Mouse (Mus musculus) ES-E14 (cell line): ENCODE measurements around the gene Aplp2. TPM values are rescaled to one million over a fixed set of nuclear protein-coding genes. Genes with fewer than 3 reads are reported as not detected.

Experiments
- DNase-seq: peaks from one replicate; pipeline ENCODE4 v3.0.0-alpha.2; 2013; ENCODE audit warnings: low read depth, low spot score
- H3K27ac ChIP-seq: 2 replicates; pipeline ENCODE4 v1.5.1; 2012; ENCODE audit warnings: low read depth, mild to moderate bottlenecking, low read length, moderate library complexity, mixed read lengths; ENCODE audit not compliant: poor library complexity, insufficient read depth, severe bottlenecking
- H3K36me3 ChIP-seq: 2 replicates; pipeline ENCODE4 v1.6.1; 2012; ENCODE audit warnings: mild to moderate bottlenecking, low read length, moderate library complexity, mixed read lengths; ENCODE audit not compliant: control insufficient read depth, poor library complexity, insufficient read depth, severe bottlenecking
- H3K4me1 ChIP-seq, 2 experiments: fragments of 150-350 bp in 1 of 2; sonication (generic) in 1 of 2; 2 replicates each; pipeline ENCODE4 v1.6.1; 2012; ENCODE audit warnings: low read length in 2 of 2, mild to moderate bottlenecking in 1 of 2, mixed read lengths in 1 of 2; ENCODE audit not compliant: control insufficient read depth in 2 of 2, insufficient read depth in 2 of 2, poor library complexity in 1 of 2
- H3K4me3 ChIP-seq, 2 experiments: fragments of 150-350 bp in 1 of 2; sonication (generic) in 1 of 2; 2 replicates each; pipeline ENCODE4 v1.5.1; 2012; ENCODE audit warnings: low read length in 2 of 2, low read depth in 1 of 2, mild to moderate bottlenecking in 1 of 2, mixed read lengths in 1 of 2; ENCODE audit not compliant: insufficient read depth in 1 of 2, poor library complexity in 1 of 2, severe bottlenecking in 1 of 2
- H3K9ac ChIP-seq: 2 replicates; pipeline ENCODE4 v1.6.1; 2012; ENCODE audit warnings: low read depth, mild to moderate bottlenecking, low read length, mixed read lengths; ENCODE audit not compliant: poor library complexity, insufficient read depth, severe bottlenecking
- H3K9me3 ChIP-seq: fragments of 150-350 bp; sonication (generic); 2 replicates; pipeline ENCODE4 v1.6.1; 2012; ENCODE audit warnings: low read depth, mild to moderate bottlenecking, low read length; ENCODE audit not compliant: control insufficient read depth, insufficient read depth
- CHD2 ChIP-seq: IDR thresholded peaks from 2 replicates; pipeline ENCODE4 v1.6.1; 2014; ENCODE audit warnings: mild to moderate bottlenecking, low read depth, low read length, inconsistent platforms
- HCFC1 ChIP-seq: IDR thresholded peaks from 2 replicates; pipeline ENCODE4 v1.6.1; 2012; ENCODE audit warnings: low read length, inconsistent platforms, borderline replicate concordance; ENCODE audit not compliant: insufficient read depth
- MAFK ChIP-seq: IDR thresholded peaks from 2 replicates; pipeline ENCODE4 v1.6.1; 2014; ENCODE audit warnings: mild to moderate bottlenecking, low read depth, low read length, inconsistent platforms; ENCODE audit not compliant: insufficient read depth
- ZC3H11A ChIP-seq: IDR thresholded peaks from 2 replicates; pipeline ENCODE4 v1.6.1; 2012; ENCODE audit warnings: low read depth, mild to moderate bottlenecking, inconsistent platforms, low read length, borderline replicate concordance
- ZNF384 ChIP-seq: IDR thresholded peaks from 2 replicates; pipeline ENCODE4 v1.6.1; 2012; ENCODE audit warnings: low read depth, low read length, inconsistent platforms
- in situ Hi-C, 2 experiments: fragments of 600-800 bp; cut with MboI; formaldehyde crosslinking; loops; one replicate each; pipeline ENCODE4 v1.15.1; 2025; ENCODE audit warnings: low sequenced_read_pairs in 2 of 2, inconsistent platforms in 1 of 2; ENCODE audit not compliant: unreplicated experiment in 2 of 2
- total RNA-seq: library from RNA; depleted of rRNA; stranded (reverse); fragments of 300-350 nt; gene quantifications from 2 replicates; pipeline ENCODE4 v1.2.3, GENCODE M21; 2012

Gene Aplp2
- total RNA-seq, 1 experiment = 320 TPM

GRCm38 (mm10) chr9:31122464-31123030 is 89.1 kb downstream of the Aplp2 start:
- no peak for DNase-seq
- no peak overlapping the region for H3K9ac ChIP-seq
- H3K27ac ChIP-seq = no peak overlapping the region
- peaks cover 8 to 32% of the 10 kb centered on the region in 2 experiments for H3K4me1 ChIP-seq
- no peaks in the 10 kb centered on the region for H3K36me3 ChIP-seq
- H3K4me3 ChIP-seq = no peak overlapping the region
- in situ Hi-C loops = no loop called here
- no peak for TF ChIP-seq ZC3H11A
- TF ChIP-seq HCFC1 = no peak
- no peak for TF ChIP-seq CHD2
- no peak for TF ChIP-seq MAFK
- TF ChIP-seq ZNF384 = no peak
- H3K9me3 ChIP-seq = no peaks in the 10 kb centered on the region

- DNase-seq = no peak
- peak overlapping the region; percentile 10 to 40 for H3K4me3 ChIP-seq
- no peak for TF ChIP-seq ZC3H11A
Observed at GRCm38 (mm10) chr9:31120533-31120915, 91.1 kb downstream of the Aplp2 start.

GRCm38 (mm10) chr9:31119882-31120532 is 91.6 kb downstream of the Aplp2 start:
- Histone ChIP-seq H3K4me1 (peaks cover 8 to 33% of the 10 kb centered on the region in 2 experiments), H3K36me3 (no peaks in the 10 kb centered on the region; the same call in 1 of the 2 replicates), H3K4me3 (peak overlapping the region; percentile 10 to 40), H3K27ac (peak overlapping the region; percentile 48), H3K9ac (peak overlapping the region; percentile 4; the same call in 1 of the 2 replicates), H3K9me3 (no peaks in the 10 kb centered on the region)
- in situ Hi-C loops = no loop called here
- no peak for TF ChIP-seq ZNF384
- no peak for TF ChIP-seq MAFK
- TF ChIP-seq HCFC1 = no peak
- TF ChIP-seq CHD2 = no peak
- TF ChIP-seq ZC3H11A = no peak
- DNase-seq = peak; percentile 68

More at GRCm38 (mm10) chr9:31120533-31120915, 91.1 kb downstream of the Aplp2 start:
- Histone ChIP-seq H3K36me3 (no peaks in the 10 kb centered on the region; the same call in 1 of the 2 replicates), H3K9ac (peak overlapping the region; percentile 25; the same call in 1 of the 2 replicates), H3K9me3 (no peaks in the 10 kb centered on the region), H3K4me1 (peaks cover 8 to 33% of the 10 kb centered on the region in 2 experiments), H3K27ac (peak overlapping the region; percentile 48)
- in situ Hi-C loops = no loop called here

- Histone ChIP-seq H3K36me3 (peaks cover under 1% of the 10 kb centered on the region; the same call in 1 of the 2 replicates), H3K4me3 (no peak overlapping the region; a peak in 1 of 4 replicates), H3K9me3 (no peaks in the 10 kb centered on the region), H3K4me1 (peaks cover 8 to 33% of the 10 kb centered on the region in 2 experiments), H3K9ac (peak overlapping the region; percentile 9; the same call in 1 of the 2 replicates), H3K27ac (peak overlapping the region; percentile 48)
- in situ Hi-C loops = no loop called here
- DNase-seq = no peak
- no peak for TF ChIP-seq ZC3H11A
Observed at GRCm38 (mm10) chr9:31119405-31119804, 92.2 kb downstream of the Aplp2 start.
